Mouse (Mus musculus) cerebellum, adult 2 months (tissue): ENCODE results near the gene Wfdc3.

Experiments
- CTCF ChIP-seq: fragments of 200-500 bp; IDR thresholded peaks from 2 replicates; pipeline ENCODE4 v1.5.1; 2011; ENCODE audit warnings: low read depth, mild to moderate bottlenecking, control low read depth, low read length, moderate library complexity, borderline replicate concordance; ENCODE audit not compliant: insufficient read depth
- POLR2A ChIP-seq: fragments of 200-500 bp; IDR thresholded peaks from 2 replicates; pipeline ENCODE4 v1.6.1; 2011; ENCODE audit warnings: low read length, control low read depth, borderline replicate concordance; ENCODE audit not compliant: insufficient read depth

- no peak for TF ChIP-seq POLR2A
- no peak for TF ChIP-seq CTCF
Measured at GRCm38 (mm10) chr2:164778809-164779208, 33.1 kb upstream of the Wfdc3 start.
